Mouse (Mus musculus): ENCODE data around the gene Cybb. TPM values are rescaled to one million over a fixed set of nuclear protein-coding genes. Genes with fewer than 3 reads are reported as not detected.

Gene Cybb
- polyA plus RNA-seq, 1 experiment from 2014 or later: 2.1 TPM

GRCm38 (mm10) chrX:9452375-9452774, 35.2 kb downstream of the Cybb start:
- no peak for ATAC-seq (replicated peaks; ENCODE audit: low FRiP score, low read depth)

GRCm38 (mm10) chrX:9447284-9447683, 40.3 kb downstream of the Cybb start:
- no peak overlapping the region for H3K9ac ChIP-seq (ENCODE audit: low read depth, low read length)
- no peaks in the 10 kb centered on the region for H3K27me3 ChIP-seq (ENCODE audit: insufficient read depth, low read length)
- ATAC-seq (replicated peaks; ENCODE audit: low FRiP score, low read depth): no peak
- no peak overlapping the region for H3K27ac ChIP-seq
- no peak for TF ChIP-seq CTCF (IDR thresholded peaks at IDR 0.05; ENCODE audit: low read depth)
- no peak overlapping the region for H3K4me2 ChIP-seq (ENCODE audit: low read length)
- no peaks in the 10 kb centered on the region for H3K4me1 ChIP-seq (replicated peaks; ENCODE audit: insufficient read depth, low read length)
- no peak overlapping the region for H3K4me3 ChIP-seq (replicated peaks; ENCODE audit: low read depth, low read length)
- DNase-seq (ENCODE audit: low spot score): no peak
- no peaks in the 10 kb centered on the region for H3K9me3 ChIP-seq (replicated peaks; ENCODE audit: low read length)
- no peaks in the 10 kb centered on the region for H3K36me3 ChIP-seq (ENCODE audit: insufficient read depth, low read length)

More at GRCm38 (mm10) chrX:9452375-9452774, 35.2 kb downstream of the Cybb start:
- Histone ChIP-seq H3K4me1 (replicated peaks; ENCODE audit: insufficient read depth, low read length) (no peaks in the 10 kb centered on the region), H3K27ac (no peak overlapping the region), H3K9me3 (replicated peaks; ENCODE audit: low read length) (no peaks in the 10 kb centered on the region), H3K36me3 (ENCODE audit: insufficient read depth, low read length) (no peaks in the 10 kb centered on the region), H3K9ac (ENCODE audit: low read depth, low read length) (no peak overlapping the region), H3K4me3 (replicated peaks; ENCODE audit: low read depth, low read length) (no peak overlapping the region), H3K4me2 (ENCODE audit: low read length) (no peak overlapping the region), H3K27me3 (ENCODE audit: insufficient read depth, low read length) (no peaks in the 10 kb centered on the region)
- no peak for DNase-seq (ENCODE audit: low spot score)
- no peak for TF ChIP-seq CTCF (IDR thresholded peaks at IDR 0.05; ENCODE audit: low read depth)
- 88% methylated on average over 5 of the region's 5 CpGs for WGBS

- no peak for ATAC-seq (replicated peaks; ENCODE audit: low FRiP score, low read depth)
- H3K4me1 ChIP-seq (replicated peaks; ENCODE audit: insufficient read depth, low read length): no peaks in the 10 kb centered on the region
- no peaks in the 10 kb centered on the region for H3K27me3 ChIP-seq (ENCODE audit: insufficient read depth, low read length)
- H3K9ac ChIP-seq (ENCODE audit: low read depth, low read length): no peak overlapping the region
- no peaks in the 10 kb centered on the region for H3K36me3 ChIP-seq (ENCODE audit: insufficient read depth, low read length)
- H3K9me3 ChIP-seq (replicated peaks; ENCODE audit: low read length): no peaks in the 10 kb centered on the region
- WGBS: 66% methylated on average over 4 of the region's 4 CpGs
- DNase-seq (ENCODE audit: low spot score): no peak
- H3K4me3 ChIP-seq (replicated peaks; ENCODE audit: low read depth, low read length): no peak overlapping the region
- TF ChIP-seq CTCF (IDR thresholded peaks at IDR 0.05; ENCODE audit: low read depth): peak; percentile 16; the same call in 1 of the 2 replicates
- no peak overlapping the region for H3K4me2 ChIP-seq (ENCODE audit: low read length)
- no peak overlapping the region for H3K27ac ChIP-seq
These were observed 46.5 kb downstream of the Cybb start for GRCm38 (mm10) chrX:9441102-9441501.

DNA sequence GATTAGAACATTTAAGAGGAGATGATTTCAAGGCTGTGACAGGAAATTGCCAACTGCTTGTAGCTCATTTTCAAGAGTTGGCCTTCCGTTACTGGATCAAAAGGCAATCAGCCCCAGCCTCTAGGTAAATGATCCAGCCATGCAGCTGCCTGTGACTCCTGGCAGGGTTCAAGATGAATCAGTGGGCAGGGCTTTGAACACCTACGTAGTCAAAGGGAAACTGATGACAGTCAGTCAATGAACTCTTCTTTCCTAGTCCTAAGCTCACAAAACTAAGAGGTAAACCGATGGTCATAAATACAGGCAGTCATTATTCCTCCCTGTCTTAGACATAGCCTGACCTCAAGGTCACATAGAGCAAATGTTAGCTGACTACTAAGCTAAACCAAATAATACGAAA, 47.0 kb downstream of the Cybb start:
- no peaks in the 10 kb centered on the region for H3K4me1 ChIP-seq (replicated peaks; ENCODE audit: insufficient read depth, low read length)
- H3K4me3 ChIP-seq (replicated peaks; ENCODE audit: low read depth, low read length): no peak overlapping the region
- no peak for DNase-seq (ENCODE audit: low spot score)
- no peaks in the 10 kb centered on the region for H3K9me3 ChIP-seq (replicated peaks; ENCODE audit: low read length)
- 85% methylated on average over 4 of the region's 4 CpGs for WGBS
- H3K27ac ChIP-seq: no peak overlapping the region
- no peak for ATAC-seq (replicated peaks; ENCODE audit: low FRiP score, low read depth)
- H3K36me3 ChIP-seq (ENCODE audit: insufficient read depth, low read length): no peaks in the 10 kb centered on the region
- no peak for TF ChIP-seq CTCF (IDR thresholded peaks at IDR 0.05; ENCODE audit: low read depth)
- no peaks in the 10 kb centered on the region for H3K27me3 ChIP-seq (ENCODE audit: insufficient read depth, low read length)
- H3K4me2 ChIP-seq (ENCODE audit: low read length): no peak overlapping the region
- H3K9ac ChIP-seq (ENCODE audit: low read depth, low read length): no peak overlapping the region

- no peak overlapping the region for H3K4me2 ChIP-seq (ENCODE audit: low read length)
- H3K27me3 ChIP-seq (ENCODE audit: insufficient read depth, low read length): no peaks in the 10 kb centered on the region
- H3K4me1 ChIP-seq (replicated peaks; ENCODE audit: insufficient read depth, low read length): no peaks in the 10 kb centered on the region
- H3K9ac ChIP-seq (ENCODE audit: low read depth, low read length): no peak overlapping the region
- no peak for TF ChIP-seq CTCF (IDR thresholded peaks at IDR 0.05; ENCODE audit: low read depth)
- no peaks in the 10 kb centered on the region for H3K9me3 ChIP-seq (replicated peaks; ENCODE audit: low read length)
- 88% methylated on average over 2 of the region's 2 CpGs for WGBS
- no peak overlapping the region for H3K4me3 ChIP-seq (replicated peaks; ENCODE audit: low read depth, low read length)
- no peaks in the 10 kb centered on the region for H3K36me3 ChIP-seq (ENCODE audit: insufficient read depth, low read length)
- ATAC-seq (replicated peaks; ENCODE audit: low FRiP score, low read depth) (no peak), DNase-seq (ENCODE audit: low spot score) (no peak)
- no peak overlapping the region for H3K27ac ChIP-seq
These were observed 48.3 kb downstream of the Cybb start for GRCm38 (mm10) chrX:9439257-9439656.

DNA sequence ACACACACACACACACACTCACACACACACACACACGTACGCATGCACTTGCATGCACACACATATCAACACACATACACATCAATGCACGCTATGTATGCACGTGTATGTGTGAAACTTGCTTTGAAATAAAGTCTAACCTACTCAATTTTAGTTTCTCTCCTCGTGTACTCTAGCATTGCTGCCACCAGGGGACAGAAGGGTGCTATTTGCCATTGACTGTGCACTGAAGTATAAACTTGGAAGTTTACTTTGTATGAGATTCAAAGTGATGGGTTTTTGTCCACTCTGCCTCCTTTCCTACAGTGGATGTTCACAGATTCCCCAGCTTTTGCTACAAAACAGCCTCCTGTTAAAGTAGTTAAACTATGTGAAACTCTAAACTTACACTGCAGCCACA, 73.7 kb downstream of the Cybb start:
- DNase-seq (ENCODE audit: low spot score): no peak
- TF ChIP-seq CTCF (IDR thresholded peaks at IDR 0.05; ENCODE audit: low read depth): peak; percentile 45
- ATAC-seq (replicated peaks; ENCODE audit: low FRiP score, low read depth): no peak
- H3K36me3 ChIP-seq (ENCODE audit: insufficient read depth, low read length): no peaks in the 10 kb centered on the region
- no peaks in the 10 kb centered on the region for H3K9me3 ChIP-seq (replicated peaks; ENCODE audit: low read length)
- no peak overlapping the region for H3K27ac ChIP-seq
- no peaks in the 10 kb centered on the region for H3K27me3 ChIP-seq (ENCODE audit: insufficient read depth, low read length)
- WGBS: 78% methylated on average over 5 of the region's 5 CpGs
- no peak overlapping the region for H3K4me3 ChIP-seq (replicated peaks; ENCODE audit: low read depth, low read length)
- no peak overlapping the region for H3K4me2 ChIP-seq (ENCODE audit: low read length)
- H3K9ac ChIP-seq (ENCODE audit: low read depth, low read length): no peak overlapping the region
- H3K4me1 ChIP-seq (replicated peaks; ENCODE audit: insufficient read depth, low read length): no peaks in the 10 kb centered on the region

Other genes starting within 250 kb of the Cybb start
- gene Gm14862, start 230.9 kb downstream of the Cybb start, polyA plus RNA-seq (2015; fragmentation: Nextera tagmentation; extraction: Ambion mirVana): not detected in 2 replicates
- 0.47 and 0.61 TPM in 2 replicates for gene Xk, start 215.0 kb downstream of the Cybb start, polyA plus RNA-seq (2015; fragmentation: Nextera tagmentation; extraction: Ambion mirVana)
- not detected in 2 replicates for gene H2al1m, start 204.0 kb downstream of the Cybb start, polyA plus RNA-seq (2015; fragmentation: Nextera tagmentation; extraction: Ambion mirVana)
- gene H2al1k, start 137.1 kb downstream of the Cybb start, polyA plus RNA-seq (2015; fragmentation: Nextera tagmentation; extraction: Ambion mirVana): not detected in 2 replicates
- not detected in 2 replicates for gene H2al1o, start 84.6 kb upstream of the Cybb start, polyA plus RNA-seq (2015; fragmentation: Nextera tagmentation; extraction: Ambion mirVana)
- gene Dynlt3, start 175.2 kb upstream of the Cybb start, polyA plus RNA-seq (2015; fragmentation: Nextera tagmentation; extraction: Ambion mirVana): 84.6 and 91.8 TPM in 2 replicates